In the genomic region with DNA sequence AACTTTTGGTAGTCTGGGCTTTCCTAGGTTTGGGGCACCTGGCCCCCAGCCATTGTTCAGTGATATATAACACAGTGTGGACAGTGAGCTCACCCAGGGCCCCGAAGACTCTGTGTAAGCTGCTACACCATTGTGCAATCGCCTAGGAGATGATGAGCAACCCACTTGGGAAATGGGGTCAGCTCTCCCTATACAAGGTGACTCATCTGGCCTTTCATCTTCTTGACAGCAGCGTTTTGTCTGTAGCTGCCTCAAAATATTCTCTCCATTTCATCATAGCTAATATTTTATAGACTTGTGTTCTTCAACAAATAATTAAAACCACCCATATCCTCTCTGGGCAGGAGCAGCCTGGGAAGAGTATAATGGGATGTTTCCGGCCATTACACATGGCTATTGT, we compare ENCODE assay signal across 12 mouse cellular contexts. TPM values are rescaled to one million over a fixed set of nuclear protein-coding genes. Genes with fewer than 3 reads are reported as not detected.
A peak's percentile ranks its signal among the peaks of the same experiment; 100 is the strongest.
DNase-seq lines count a peak whose midpoint lies in the region; ATAC-seq and TF ChIP-seq lines count a peak whose summit lies in the region.
"Had no signal": no experiment of that assay in that cellular context is flagged by ENCODE, and none has a peak within 500 bp of the region (broad histone marks: within the 10 kb centered on the region; RNA-seq: fewer than 3 reads in every experiment).

No protein-coding gene starts in this region.

- no peak for TF ChIP-seq CTCF in Patski (IDR thresholded peaks at IDR 0.05)

- H3K27me3 ChIP-seq in lung, embryonic 16.5 days (ENCODE audit: control insufficient read depth, insufficient read depth, low read depth, low read length) = no peaks in the 10 kb centered on the region
- no peaks in the 10 kb centered on the region for H3K27me3 ChIP-seq in Patski
- H3K27me3 ChIP-seq in liver, embryonic 11.5 days (replicated peaks; ENCODE audit: control insufficient read depth, insufficient read depth, low read length) = no peaks in the 10 kb centered on the region
- H3K27me3 ChIP-seq: kidney, embryonic 15.5 days; liver, embryonic 15.5 days had no signal

- no peak for DNase-seq in lung, postnatal 14 days
- peak; percentile 84 for DNase-seq in Patski (ENCODE audit: low read depth, low spot score)
- peak; percentile 31 for DNase-seq in embryo, embryonic 10 days (ENCODE audit: low spot score)
- peak; percentile 60 for DNase-seq in skeletal muscle tissue, adult 2 months (ENCODE audit: low read depth, low spot score)
- no peak for DNase-seq in liver, embryonic 11.5 days (ENCODE audit: low spot score)
- DNase-seq in thymus, postnatal 25 days = no peak
- DNase-seq: cerebellum, postnatal 25 days; heart, postnatal 4 days; left cerebral cortex, postnatal 4 days had no signal

- ATAC-seq in lung, embryonic 16.5 days (ENCODE audit: low read depth) = peak; percentile 60
- peak; percentile 98 for ATAC-seq in Patski
- ATAC-seq in liver, embryonic 11.5 days (replicated peaks; ENCODE audit: low FRiP score) = no peak

- H3K27ac ChIP-seq in lung, embryonic 16.5 days (ENCODE audit: low read length) = no peak overlapping the region
- no peak overlapping the region for H3K27ac ChIP-seq in liver, embryonic 11.5 days (ENCODE audit: low read depth, low read length)
- H3K27ac ChIP-seq: kidney, embryonic 15.5 days; liver, embryonic 15.5 days had no signal

- POLR2A ChIA-PET in Patski (lab: Charles Lee) = no interaction called here

- H3K4me2 ChIP-seq in lung, embryonic 16.5 days (ENCODE audit: low read depth, low read length) = no peak overlapping the region
- no peak overlapping the region for H3K4me2 ChIP-seq in liver, embryonic 11.5 days
- H3K4me2 ChIP-seq: kidney, embryonic 15.5 days; liver, embryonic 15.5 days had no signal

- no peak overlapping the region for H3K4me3 ChIP-seq in lung, embryonic 16.5 days (ENCODE audit: low read length)
- no peak overlapping the region for H3K4me3 ChIP-seq in liver, embryonic 11.5 days (ENCODE audit: low read depth, low read length)
- H3K4me3 ChIP-seq: kidney, embryonic 15.5 days; liver, embryonic 15.5 days had no signal

- CTCF ChIA-PET in Patski (lab: Charles Lee) = interaction anchor here (1.6 kb wide), 1 partner anchor 12 kb away, joined by 3 read pairs; no protein-coding TSS in a partner anchor

- in situ Hi-C loops in Patski (cut with MboI; ENCODE audit: low pct_unique_long_range_greater_than_20kb) = no loop called here

- WGBS in lung, embryonic 16.5 days = 46% methylated on average over 4 of the region's 4 CpGs
- WGBS in liver, embryonic 11.5 days = 64% methylated on average over 4 of the region's 4 CpGs

- no peak overlapping the region for H3K9ac ChIP-seq in lung, embryonic 16.5 days (ENCODE audit: low read length)
- no peak overlapping the region for H3K9ac ChIP-seq in liver, embryonic 11.5 days (ENCODE audit: low read depth, low read length)
- H3K9ac ChIP-seq: kidney, embryonic 15.5 days; liver, embryonic 15.5 days had no signal

- peaks cover 17% of the 10 kb centered on the region; the same call in 1 of the 2 replicates for H3K4me1 ChIP-seq in lung, embryonic 16.5 days (replicated peaks; ENCODE audit: control insufficient read depth, insufficient read depth, low read length)
- no peaks in the 10 kb centered on the region for H3K4me1 ChIP-seq in liver, embryonic 11.5 days (replicated peaks; ENCODE audit: control insufficient read depth, insufficient read depth, low read length)
- H3K4me1 ChIP-seq: kidney, embryonic 15.5 days; liver, embryonic 15.5 days had no signal

- H3K36me3 ChIP-seq in lung, embryonic 16.5 days (ENCODE audit: control insufficient read depth, insufficient read depth, low read length) = no peaks in the 10 kb centered on the region
- H3K36me3 ChIP-seq in liver, embryonic 11.5 days (ENCODE audit: control insufficient read depth, insufficient read depth, low read length) = no peaks in the 10 kb centered on the region
- H3K36me3 ChIP-seq: kidney, embryonic 15.5 days; liver, embryonic 15.5 days had no signal

- no peaks in the 10 kb centered on the region for H3K9me3 ChIP-seq in lung, embryonic 16.5 days (ENCODE audit: control insufficient read depth, low read length)
- H3K9me3 ChIP-seq in liver, embryonic 11.5 days (ENCODE audit: control insufficient read depth, low read length) = no peaks in the 10 kb centered on the region
- H3K9me3 ChIP-seq: kidney, embryonic 15.5 days; liver, embryonic 15.5 days had no signal

RNA-seq across cellular contexts. Expression of a gene that starts 24.8 kb away (rescaled TPM):
- polyA plus RNA-seq in lung, embryonic 16.5 days (2015; fragmentation: Nextera tagmentation; extraction: Ambion mirVana) = 28.6 and 31.5 TPM in 2 replicates
- 0.12 TPM for polyA plus RNA-seq in Patski (2021)
- polyA plus RNA-seq in liver, embryonic 11.5 days (2014; fragmentation: Nextera tagmentation; extraction: Ambion mirVana) = 0.78 and 1.0 TPM in 2 replicates

Comparison
In these comparisons a context has a peak if more than half of its experiments do, and no peak if none do; other contexts are left out.
1. DNase-seq: peak in Patski (single experiment), embryo, embryonic 10 days (single experiment) and skeletal muscle tissue, adult 2 months (single experiment); none in lung, postnatal 14 days (single experiment), liver, embryonic 11.5 days (single experiment) and thymus, postnatal 25 days (single experiment).
2. RNA of a gene that starts 24.8 kb away (polyA plus RNA-seq): 28.6 to 31.5 TPM in lung, embryonic 16.5 days; 0.78 to 1.0 TPM in liver, embryonic 11.5 days and 0.12 TPM in Patski (single experiment); every median in the first group is over 10 times any median in the second.